Mouse (Mus musculus): ENCODE measurements around the gene Olfr1276.

GRCm38 (mm10) chr2:111229502-111229901 is 24.8 kb upstream of the Olfr1276 start, which contains the start of gene 4930430A15Rik:
- TF ChIP-seq CTCF (IDR thresholded peaks at IDR 0.05; ENCODE audit: extremely low read depth, insufficient read depth, low read length) (no peak), POLR2A (IDR thresholded peaks at IDR 0.05; ENCODE audit: extremely low read depth, insufficient read depth, low read length) (no peak)

All from cortical plate, adult 2 months (tissue).